Mouse (Mus musculus): ENCODE measurements around the gene Ugcg. TPM values are rescaled to one million over a fixed set of nuclear protein-coding genes. Genes with fewer than 3 reads are reported as not detected.
"Not testable (repeated sequence)": the region's sequence is repeated elsewhere in the genome, so short reads cannot be mapped to it uniquely, and the experiment has no call there.

Gene Ugcg
- total RNA-seq, 4 experiments from 2014 or later, result 4.6 to 5.9 (median 5.4) TPM

DNA sequence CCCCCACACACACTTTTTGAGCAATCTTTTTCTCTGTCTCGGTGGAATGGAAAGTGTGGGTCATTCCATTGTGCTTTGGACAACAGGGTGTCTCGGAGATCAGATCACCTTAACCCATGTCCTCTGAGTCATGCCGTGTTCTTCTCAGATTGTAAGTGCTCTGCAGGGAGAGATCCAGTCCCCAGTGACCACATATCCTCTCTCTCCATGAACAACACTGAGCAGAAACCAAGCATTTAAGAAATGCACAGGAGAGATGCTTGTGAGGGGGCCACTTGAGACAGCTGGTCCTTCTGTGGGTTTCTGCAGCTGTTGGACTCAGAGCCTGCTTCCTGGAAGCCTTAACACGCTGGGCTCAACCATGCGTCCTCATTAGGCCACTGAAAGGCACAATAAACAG, 66.9 kb downstream of the Ugcg start:
- no peak for DNase-seq (ENCODE audit: low spot score in 2 of 2)

- DNase-seq (ENCODE audit: low spot score in 2 of 2), result no peak
These were observed 68.8 kb downstream of the Ugcg start for GRCm38 (mm10) chr4:59257866-59258265.

DNA sequence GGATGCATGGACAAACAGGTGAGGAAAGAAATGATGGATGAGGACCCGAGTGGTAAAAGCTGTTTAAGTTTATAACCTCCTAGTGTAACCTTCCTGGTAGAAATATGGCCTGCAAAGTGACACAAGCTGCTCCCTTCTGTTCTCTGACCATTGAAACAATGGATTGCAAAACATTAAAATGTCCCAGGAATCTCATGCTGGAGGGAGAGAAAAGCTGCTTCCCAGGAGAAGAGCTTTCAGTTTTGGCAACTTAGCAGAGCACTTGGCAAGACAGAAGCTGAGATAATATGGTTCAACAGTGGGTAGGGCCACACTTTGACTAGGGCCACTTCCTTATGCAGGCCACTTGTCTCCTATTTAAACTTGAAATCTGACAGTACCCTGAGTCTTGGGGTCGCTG, 69.7 kb downstream of the Ugcg start:
- no peak for DNase-seq (ENCODE audit: low spot score in 2 of 2)

GRCm38 (mm10) chr4:59259806-59260205, 70.7 kb downstream of the Ugcg start:
- no peak for DNase-seq (ENCODE audit: low spot score in 2 of 2)

- DNase-seq (ENCODE audit: low spot score in 2 of 2), result no peak
These were observed 71.9 kb downstream of the Ugcg start for GRCm38 (mm10) chr4:59260871-59261515.

DNA sequence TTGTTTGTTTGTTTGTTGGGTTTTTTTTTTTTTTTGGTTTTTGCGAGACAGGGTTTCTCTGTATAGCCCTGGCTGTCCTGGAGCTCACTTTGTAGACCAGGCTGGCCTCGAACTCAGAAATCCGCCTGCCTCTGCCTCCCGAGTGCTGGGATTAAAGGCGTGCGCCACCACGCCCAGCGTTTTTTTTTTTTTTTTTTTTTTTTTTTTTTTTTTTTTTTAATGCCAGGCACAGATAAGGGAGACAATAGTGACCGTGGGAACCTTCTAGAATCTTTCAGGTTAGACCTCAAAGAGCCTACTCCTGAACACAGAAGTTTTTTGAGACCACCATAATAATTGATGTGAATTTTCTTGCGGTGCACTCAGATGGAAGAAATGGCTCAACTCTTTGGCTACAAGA, 72.5 kb downstream of the Ugcg start:
- not testable (repeated sequence) for DNase-seq (ENCODE audit: low spot score in 2 of 2)

GRCm38 (mm10) chr4:59262156-59262555, 73.1 kb downstream of the Ugcg start:
- no peak for DNase-seq (ENCODE audit: low spot score in 2 of 2)

DNA sequence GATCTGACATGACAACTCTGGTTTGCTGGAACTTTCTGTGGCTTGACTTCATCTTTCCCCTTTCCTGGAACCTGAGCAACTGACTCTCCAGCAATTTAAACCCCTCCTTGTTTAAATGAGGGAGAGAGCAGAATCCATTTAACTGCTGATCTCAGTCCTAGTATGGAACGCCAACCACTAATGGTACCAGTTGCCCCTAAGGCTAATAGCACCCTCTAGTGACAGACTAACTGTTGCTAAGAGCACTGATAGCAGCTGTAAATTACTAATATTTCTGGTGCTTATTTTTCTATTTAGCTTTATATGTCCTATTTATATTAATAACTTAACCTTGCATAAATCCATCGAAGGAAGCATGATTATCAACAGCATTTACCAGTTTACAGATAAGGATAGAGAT, 74.4 kb downstream of the Ugcg start:
- DNase-seq (ENCODE audit: low spot score in 2 of 2), result no peak

DNA sequence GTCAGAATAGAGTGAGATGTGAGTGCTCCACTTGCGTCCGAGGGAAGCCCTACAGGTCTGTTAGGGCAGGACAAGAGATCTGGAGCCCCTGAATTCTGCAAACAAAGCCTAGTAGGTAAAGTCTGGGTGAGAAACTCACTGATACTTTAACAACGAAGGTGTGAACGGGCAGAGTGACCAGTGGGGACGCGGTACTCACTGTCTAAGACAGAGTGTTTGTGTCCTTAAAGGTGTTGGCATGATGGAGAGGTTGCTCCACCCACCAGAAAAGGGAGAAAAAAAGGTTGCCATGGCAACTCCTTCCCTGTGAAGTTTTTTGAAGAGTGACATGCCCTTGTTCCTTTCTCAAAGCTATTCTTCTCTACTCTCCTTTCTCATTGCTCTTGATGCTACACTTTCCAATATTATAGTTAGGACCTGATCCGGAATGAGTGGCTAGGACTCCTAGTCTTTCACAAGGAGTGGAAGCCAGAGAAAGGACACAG, 75.6 kb downstream of the Ugcg start:
- no peak for DNase-seq (ENCODE audit: low spot score in 2 of 2)

GRCm38 (mm10) chr4:59265182-59265581, 76.1 kb downstream of the Ugcg start:
- DNase-seq (ENCODE audit: low spot score in 2 of 2), result no peak

DNA sequence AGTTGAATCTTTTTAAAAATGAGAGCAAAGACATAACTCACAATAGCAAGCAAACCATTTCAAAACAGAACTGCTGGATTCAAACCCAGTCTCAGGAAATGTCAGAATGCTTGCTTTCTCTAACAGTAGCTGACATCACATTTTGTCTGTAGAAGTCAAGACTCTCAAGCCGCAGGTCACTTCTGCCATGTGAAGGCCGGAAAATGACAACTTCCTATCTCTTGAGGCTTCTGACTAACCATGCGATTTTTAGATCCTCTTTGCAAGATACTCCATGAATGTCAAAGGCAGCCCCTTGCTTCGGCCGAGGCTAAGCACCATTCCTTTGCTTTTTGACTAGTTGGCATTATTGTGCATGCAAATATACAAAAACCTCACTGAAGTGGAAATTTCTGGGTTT, 76.6 kb downstream of the Ugcg start:
- DNase-seq (ENCODE audit: low spot score in 2 of 2), result no peak

Other genes starting within 250 kb of the Ugcg start
- gene Zkscan16, start 245.6 kb upstream of the Ugcg start, total RNA-seq (2022), result under 1 TPM in 3 of 4 experiments, not detected in 1; 0.10 to 0.24 (median 0.16) TPM
- gene Ptgr1, start 202.1 kb upstream of the Ugcg start, total RNA-seq (2022), result under 1 TPM; 0.58 to 0.80 (median 0.73) TPM
- 10 to 100 TPM; 10.1 to 13.0 (median 11.5) TPM for gene Dnajc25, start 194.2 kb upstream of the Ugcg start, total RNA-seq (2022)
- 1 to 10 TPM in 1 of 4 experiments, not detected in 3; 1.4 TPM for gene Gm20503, start 186.0 kb upstream of the Ugcg start, total RNA-seq (2022)
- 1 to 10 TPM; 4.6 to 5.6 (median 4.7) TPM for gene Gng10, start 154.2 kb upstream of the Ugcg start, total RNA-seq (2022)
- not detected for gene AI481877, start 50.3 kb upstream of the Ugcg start, total RNA-seq (2022)
- under 1 TPM in 2 of 4 experiments, not detected in 2; 0.13 to 0.40 TPM for gene Susd1, start 249.4 kb downstream of the Ugcg start, total RNA-seq (2022)